Comparison of ENCODE assay signal across 8 mouse cellular contexts in genomic region chr7:79659578-79660290, GRCm38 (mm10). TPM values are rescaled to one million over a fixed set of nuclear protein-coding genes. Genes with fewer than 3 reads are reported as not detected.
A peak's percentile ranks its signal among the peaks of the same experiment; 100 is the strongest.
DNase-seq lines count a peak whose midpoint lies in the region; ATAC-seq lines count a peak whose summit lies in the region.

TSS of gene Ticrr (plus strand) at chr7:79660196.

- peak within 1 kb of the TSS; percentile 97 for H3K4me2 ChIP-seq in hindbrain, embryonic 12.5 days (replicated peaks)

- H3K27ac ChIP-seq in hindbrain, embryonic 12.5 days = no peak within 1 kb of the TSS

- peaks cover 29% of the 10 kb centered on the region for H3K4me1 ChIP-seq in hindbrain, embryonic 12.5 days

- H3K27me3 ChIP-seq in hindbrain, embryonic 12.5 days = no peaks in the 10 kb centered on the region

- ATAC-seq in hindbrain, embryonic 12.5 days (ENCODE audit: low FRiP score) = peak; percentile 99

- WGBS in hindbrain, embryonic 12.5 days = under 1% methylated on average over 39 of the region's 39 CpGs

- H3K9ac ChIP-seq in hindbrain, embryonic 12.5 days = peak within 1 kb of the TSS; percentile 69

- H3K4me3 ChIP-seq in hindbrain, embryonic 12.5 days = peak within 1 kb of the TSS; percentile 70

- DNase-seq in NIH3T3 (ENCODE audit: low read depth) = peak; percentile 98
- DNase-seq in cerebellum, postnatal 10 days = peak; percentile 98 to 99
- DNase-seq in frontal cortex, postnatal 10 days (ENCODE audit: low spot score in 2 of 2) = peak; percentile 96 to 98
- peak; percentile 91 to 98 for DNase-seq in layer of hippocampus, postnatal 14 days (ENCODE audit: low spot score in 2 of 2)
- peak; percentile 97 for DNase-seq in lung, postnatal 14 days
- peak; percentile 65 for DNase-seq in retina, adult 2 months (ENCODE audit: low read depth, low spot score)
- peak; percentile 98 for DNase-seq in thymus, postnatal 36 days

- H3K36me3 ChIP-seq in hindbrain, embryonic 12.5 days = no peaks in the 10 kb centered on the region

- no peaks in the 10 kb centered on the region for H3K9me3 ChIP-seq in hindbrain, embryonic 12.5 days (replicated peaks)

RNA-seq across cellular contexts. Expression of gene Ticrr, which starts in this region (rescaled TPM):
- 8.9 and 9.2 TPM in 2 replicates for polyA plus RNA-seq in hindbrain, embryonic 12.5 days (2016; fragmentation: Nextera tagmentation; extraction: Ambion mirVana)
- under 1 TPM; 0.45 to 0.97 TPM for total RNA-seq in layer of hippocampus, postnatal 14 days (2021)

Comparison
In these comparisons a context has a peak if more than half of its experiments do, and no peak if none do; other contexts are left out.
1. Peak in DNase-seq in layer of hippocampus, postnatal 14 days; RNA of the gene not detected or under 1 TPM.